Mouse (Mus musculus): ENCODE data around the gene Aurkc.
"Not testable (repeated sequence)": the region's sequence is repeated elsewhere in the genome, so short reads cannot be mapped to it uniquely, and the experiment has no call there.

GRCm38 (mm10) chr7:7049659-7050320 is 54.7 kb downstream of the Aurkc start:
- TF ChIP-seq CTCF (IDR thresholded peaks at IDR 0.05; ENCODE audit: control insufficient read depth, insufficient read depth, low read length); POLR2A (IDR thresholded peaks at IDR 0.05; ENCODE audit: borderline replicate concordance, control insufficient read depth, low read depth, low read length): not testable (repeated sequence)

Data from bone marrow, adult 2 months (tissue).